Mouse (Mus musculus) CH12.LX (cell line): ENCODE measurements around the gene Mpdz. TPM values are rescaled to one million over a fixed set of nuclear protein-coding genes. Genes with fewer than 3 reads are reported as not detected.

ENCODE experiments used
- DNase-seq: peaks from one replicate; pipeline ENCODE4 v3.0.0-alpha.2; 2013; ENCODE audit errors: extremely low read depth
- H3K27ac ChIP-seq: 2 replicates; pipeline ENCODE4 v1.5.1; 2012; ENCODE audit warnings: low read depth, mild to moderate bottlenecking, control low read depth, moderate library complexity; ENCODE audit not compliant: insufficient read depth
- H3K27me3 ChIP-seq: replicated peaks from 2 replicates; pipeline ENCODE3; 2012; ENCODE audit warnings: inconsistent platforms
- H3K36me3 ChIP-seq, 2 experiments: replicated peaks in 1 of 2; 2 replicates each; pipeline versions ENCODE3 to v1.6.1; 2012; ENCODE audit warnings: inconsistent platforms in 1 of 2, low read length in 1 of 2, mild to moderate bottlenecking in 1 of 2, mixed read lengths in 1 of 2, moderate library complexity in 1 of 2; ENCODE audit not compliant: control insufficient read depth in 1 of 2, insufficient read depth in 1 of 2
- H3K4me1 ChIP-seq, 2 experiments: 2 replicates each; pipeline ENCODE4 v1.6.1; 2012; ENCODE audit warnings: inconsistent platforms in 1 of 2, moderate library complexity in 1 of 2; ENCODE audit not compliant: insufficient read depth in 2 of 2, control insufficient read depth in 1 of 2
- H3K4me2 ChIP-seq: 2 replicates; pipeline ENCODE4 v1.6.1; 2012; ENCODE audit warnings: low read depth, mild to moderate bottlenecking, control low read depth; ENCODE audit not compliant: poor library complexity, insufficient read depth, severe bottlenecking
- H3K4me3 ChIP-seq, 3 experiments: fragments of 150-350 bp in 1 of 3; sonication (generic) in 1 of 3; replicated peaks in 1 of 3; 2 replicates each; pipeline versions ENCODE3 to v1.5.1; 2011 to 2012; ENCODE audit warnings: low read depth in 2 of 3, low read length in 2 of 3, mild to moderate bottlenecking in 2 of 3, moderate library complexity in 2 of 3, control low read depth in 1 of 3, improper control_type of control experiment in 1 of 3, inconsistent platforms in 1 of 3, mixed read lengths in 1 of 3; ENCODE audit not compliant: poor library complexity in 1 of 3
- H3K79me2 ChIP-seq: replicated peaks from 2 replicates; pipeline ENCODE4 v1.6.1; 2012; ENCODE audit warnings: mild to moderate bottlenecking, moderate library complexity; ENCODE audit not compliant: control insufficient read depth, poor library complexity, insufficient read depth, severe bottlenecking; ENCODE audit errors: extremely low read depth
- H3K9ac ChIP-seq: 2 replicates; pipeline ENCODE4 v1.6.1; 2012; ENCODE audit warnings: low read depth, mild to moderate bottlenecking, control low read depth, moderate library complexity; ENCODE audit not compliant: insufficient read depth
- H3K9me3 ChIP-seq: replicated peaks from 2 replicates; pipeline ENCODE3; 2012; ENCODE audit warnings: low read length, inconsistent platforms, mixed read lengths
- CHD2 ChIP-seq: IDR thresholded peaks from 2 replicates; pipeline ENCODE4 v1.6.1; 2011; ENCODE audit warnings: low read length, improper control_type of control experiment
- CTCF ChIP-seq, 2 experiments: IDR thresholded peaks in 1 of 2; conservative IDR thresholded peaks in 1 of 2; 2 replicates each; pipeline ENCODE4 v1.5.1; 2011 to 2012; ENCODE audit warnings: low read depth in 2 of 2, low read length in 2 of 2, improper control_type of control experiment in 1 of 2, inconsistent platforms in 1 of 2, mild to moderate bottlenecking in 1 of 2, moderate library complexity in 1 of 2
- E2F4 ChIP-seq: IDR thresholded peaks from 2 replicates; pipeline ENCODE4 v1.6.1; 2011; ENCODE audit warnings: low read depth, low read length, improper control_type of control experiment; ENCODE audit not compliant: insufficient replicate concordance
- ELF1 ChIP-seq: IDR thresholded peaks from 2 replicates; pipeline ENCODE4 v1.6.1; 2014; ENCODE audit warnings: low read depth, mild to moderate bottlenecking, inconsistent platforms, low read length, improper control_type of control experiment
- HCFC1 ChIP-seq: IDR thresholded peaks from 2 replicates; pipeline ENCODE4 v1.6.1; 2012; ENCODE audit warnings: low read depth, mild to moderate bottlenecking, inconsistent platforms, low read length, improper control_type of control experiment
- IRF4 ChIP-seq: IDR thresholded peaks from 2 replicates; pipeline ENCODE4 v1.6.1; 2014; ENCODE audit warnings: low read depth, mild to moderate bottlenecking, inconsistent platforms, low read length, improper control_type of control experiment
- MAFK ChIP-seq: IDR thresholded peaks from 2 replicates; pipeline ENCODE4 v1.6.1; 2011; ENCODE audit warnings: low read length, improper control_type of control experiment; ENCODE audit not compliant: insufficient replicate concordance
- MAX ChIP-seq: IDR thresholded peaks from 2 replicates; pipeline ENCODE4 v1.6.1; 2011; ENCODE audit warnings: low read length, improper control_type of control experiment
- MAZ ChIP-seq: IDR thresholded peaks from 2 replicates; pipeline ENCODE4 v1.6.1; 2012; ENCODE audit warnings: low read depth, mild to moderate bottlenecking, inconsistent platforms, low read length, improper control_type of control experiment, moderate library complexity
- MYC ChIP-seq: IDR thresholded peaks from 2 replicates; pipeline ENCODE4 v1.6.1; 2011; ENCODE audit warnings: low read depth, mild to moderate bottlenecking, improper control_type of control experiment, low read length
- NELFE ChIP-seq: IDR thresholded peaks from 2 replicates; pipeline ENCODE4 v1.6.1; 2011; ENCODE audit warnings: low read depth, low read length, improper control_type of control experiment
- NRF1 ChIP-seq: IDR thresholded peaks from 2 replicates; pipeline ENCODE4 v1.6.1; 2014; ENCODE audit warnings: low read depth, mild to moderate bottlenecking, inconsistent platforms, low read length, improper control_type of control experiment, moderate library complexity
- POLR2A ChIP-seq: IDR thresholded peaks from 2 replicates; pipeline ENCODE4 v1.6.1; 2011; ENCODE audit warnings: low read depth, mild to moderate bottlenecking, improper control_type of control experiment, low read length
- POLR2AphosphoS2 ChIP-seq: IDR thresholded peaks from 2 replicates; pipeline ENCODE4 v1.6.1; 2011; ENCODE audit warnings: low read depth, low read length, improper control_type of control experiment
- SIN3A ChIP-seq: IDR thresholded peaks from 2 replicates; pipeline ENCODE4 v1.6.1; 2012; ENCODE audit warnings: low read length, improper control_type of control experiment, inconsistent platforms
- SMC3 ChIP-seq: IDR thresholded peaks from 2 replicates; pipeline ENCODE4 v1.6.1; 2011; ENCODE audit warnings: low read depth, low read length, improper control_type of control experiment
- TBP ChIP-seq: conservative IDR thresholded peaks from 2 replicates; pipeline ENCODE4 v1.6.1; 2011; ENCODE audit warnings: low read depth, low read length, improper control_type of control experiment
- TCF12 ChIP-seq: IDR thresholded peaks from 2 replicates; pipeline ENCODE4 v1.6.1; 2014; ENCODE audit warnings: low read depth, mild to moderate bottlenecking, inconsistent platforms, low read length, improper control_type of control experiment
- UBTF ChIP-seq: IDR thresholded peaks from 2 replicates; pipeline ENCODE4 v1.6.1; 2012; ENCODE audit warnings: low read depth, mild to moderate bottlenecking, inconsistent platforms, low read length, improper control_type of control experiment, moderate library complexity
- USF1 ChIP-seq: IDR thresholded peaks from 2 replicates; pipeline ENCODE4 v1.6.1; 2014; ENCODE audit warnings: low read depth, mild to moderate bottlenecking, inconsistent platforms, low read length, improper control_type of control experiment
- USF2 ChIP-seq: conservative IDR thresholded peaks from 2 replicates; pipeline ENCODE4 v1.6.1; 2011; ENCODE audit warnings: low read depth, low read length, improper control_type of control experiment
- ZKSCAN1 ChIP-seq: IDR thresholded peaks from 2 replicates; pipeline ENCODE4 v1.6.1; 2012; ENCODE audit warnings: low read depth, inconsistent platforms, low read length, improper control_type of control experiment, borderline replicate concordance
- ZMIZ1 ChIP-seq: IDR thresholded peaks from 2 replicates; pipeline ENCODE4 v1.6.1; 2012; ENCODE audit warnings: low read depth, mild to moderate bottlenecking, inconsistent platforms, low read length, improper control_type of control experiment
- ZNF384 ChIP-seq: IDR thresholded peaks from 2 replicates; pipeline ENCODE4 v1.6.1; 2012; ENCODE audit warnings: low read depth, low read length, improper control_type of control experiment, inconsistent platforms
- dilution Hi-C: fragments of 300-500 bp; cut with MboI; formaldehyde crosslinking; loops from 2 replicates; pipeline ENCODE4 v1.14.3; 2020; ENCODE audit warnings: low sequenced_read_pairs; ENCODE audit not compliant: extremely low pct_unique_long_range_greater_than_20kb, extremely low pct_ligation_motif_present
- in situ Hi-C: fragments of 300-500 bp; cut with MboI; formaldehyde crosslinking; loops from 3 replicates; pipeline ENCODE4 v1.14.3; 2019; ENCODE audit warnings: low sequenced_read_pairs, low pct_ligation_motif_present, low pct_unique_long_range_greater_than_20kb, mixed read lengths
- polyA plus RNA-seq: library from polyadenylated mRNA; unstranded; fragments of >175 nt; gene quantifications from 2 replicates; pipeline ENCODE4 v1.2.1, GENCODE M21; 2012; ENCODE audit warnings: low read depth; ENCODE audit not compliant: insufficient read length
- total RNA-seq, 2 experiments: library from RNA; depleted of rRNA; stranded (reverse); fragments of 300-350 nt in 1 of 2; fragments of >200 nt in 1 of 2; gene quantifications; 2 replicates each; pipeline ENCODE4 v1.2.3; 2012 to 2014

Gene Mpdz
- total and polyA plus RNA-seq, 3 experiments: not detected

DNA sequence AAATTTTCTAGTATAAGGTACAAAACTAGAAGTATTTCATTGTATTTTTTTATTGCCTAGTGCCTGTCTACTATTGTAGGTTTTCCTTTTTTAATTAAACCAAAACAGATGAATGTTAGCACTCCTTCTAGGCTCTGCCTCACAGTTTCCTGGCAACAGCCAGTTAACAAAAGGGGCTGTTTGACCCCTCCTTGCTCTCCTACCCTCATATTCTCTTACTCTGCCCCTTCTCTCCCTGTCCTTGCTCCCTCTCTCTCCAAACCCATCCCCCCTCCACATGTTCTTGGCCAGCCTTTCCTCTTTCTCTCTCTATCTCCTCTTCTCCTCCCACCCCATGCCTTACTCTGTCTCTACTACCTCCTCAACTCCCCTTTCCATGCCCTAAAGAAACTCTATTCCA, 53.4 kb downstream of the Mpdz start:
- Histone ChIP-seq H3K27me3 (no peaks in the 10 kb centered on the region), H3K9ac (no peak overlapping the region), H3K4me1 (no peaks in the 10 kb centered on the region), H3K4me3 (no peak overlapping the region), H3K36me3 (no peaks in the 10 kb centered on the region), H3K79me2 (no peaks in the 10 kb centered on the region), H3K9me3 (peaks cover 12% of the 10 kb centered on the region), H3K27ac (no peak overlapping the region), H3K4me2 (no peak overlapping the region)
- no peak for DNase-seq
- no peak for TF ChIP-seq NELFE
- TF ChIP-seq MAZ: no peak
- TF ChIP-seq ELF1: no peak
- TF ChIP-seq USF2: no peak
- TF ChIP-seq NRF1: no peak
- TF ChIP-seq SMC3: no peak
- TF ChIP-seq CTCF (conservative IDR thresholded peaks at IDR 0.05 in 1 of 2, IDR thresholded peaks at IDR 0.05 in 1 of 2; ENCODE audit: low read depth in 2 of 2, low read length in 2 of 2): no peak
- TF ChIP-seq ZNF384: no peak
- TF ChIP-seq MAX: no peak
- no peak for TF ChIP-seq ZKSCAN1
- TF ChIP-seq MYC: no peak
- dilution Hi-C loops: no loop called here
- in situ Hi-C loops: no loop called here

GRCm38 (mm10) chr4:81387644-81388043, 55.0 kb downstream of the Mpdz start:
- dilution Hi-C loops: no loop called here
- Histone ChIP-seq H3K4me1 (no peaks in the 10 kb centered on the region), H3K79me2 (no peaks in the 10 kb centered on the region), H3K27ac (no peak overlapping the region), H3K4me2 (no peak overlapping the region), H3K4me3 (no peak overlapping the region), H3K9ac (no peak overlapping the region), H3K9me3 (peaks cover 14% of the 10 kb centered on the region), H3K27me3 (no peaks in the 10 kb centered on the region), H3K36me3 (no peaks in the 10 kb centered on the region)
- in situ Hi-C loops: no loop called here
- TF ChIP-seq MAX (no peak), MYC (no peak)
- DNase-seq: no peak

DNA sequence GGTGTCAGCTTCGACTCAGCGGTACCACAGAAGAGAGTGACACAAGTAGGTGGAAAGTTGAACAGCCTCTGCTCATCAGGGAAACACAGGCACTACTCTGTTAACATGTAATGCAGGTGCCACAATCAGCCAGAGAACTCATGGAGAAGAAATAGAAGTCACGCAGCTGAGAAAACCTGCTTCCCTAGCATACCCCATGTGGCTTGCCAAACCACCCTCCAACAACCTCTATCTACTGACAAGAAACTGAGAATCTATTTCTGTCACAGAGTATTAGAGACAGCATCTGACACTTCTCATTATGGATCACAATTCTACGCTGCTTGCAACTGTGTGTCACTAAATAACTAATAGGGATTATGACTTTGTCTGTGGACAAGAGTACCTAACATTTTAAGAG, 70.3 kb downstream of the Mpdz start:
- TF ChIP-seq ZMIZ1 (no peak), NRF1 (no peak), TCF12 (no peak), HCFC1 (no peak), SIN3A (no peak), POLR2AphosphoS2 (no peak), MAFK (no peak), ELF1 (no peak), UBTF (no peak), POLR2A (no peak), USF1 (no peak), TBP (no peak), CHD2 (no peak), IRF4 (no peak), SMC3 (no peak), E2F4 (no peak), ZNF384 (no peak)
- in situ Hi-C loops: no loop called here
- H3K4me3 ChIP-seq: no peak overlapping the region

More for the DNA sequence above, 70.3 kb downstream of the Mpdz start:
- Histone ChIP-seq H3K9me3 (peaks cover 6% of the 10 kb centered on the region), H3K79me2 (no peaks in the 10 kb centered on the region), H3K27me3 (no peaks in the 10 kb centered on the region), H3K36me3 (no peaks in the 10 kb centered on the region), H3K4me2 (no peak overlapping the region), H3K4me1 (no peaks in the 10 kb centered on the region), H3K9ac (no peak overlapping the region), H3K27ac (no peak overlapping the region)
- dilution Hi-C loops: no loop called here
- DNase-seq: no peak
